19 mouse cellular contexts compared by ENCODE assay signal in the genomic region with DNA sequence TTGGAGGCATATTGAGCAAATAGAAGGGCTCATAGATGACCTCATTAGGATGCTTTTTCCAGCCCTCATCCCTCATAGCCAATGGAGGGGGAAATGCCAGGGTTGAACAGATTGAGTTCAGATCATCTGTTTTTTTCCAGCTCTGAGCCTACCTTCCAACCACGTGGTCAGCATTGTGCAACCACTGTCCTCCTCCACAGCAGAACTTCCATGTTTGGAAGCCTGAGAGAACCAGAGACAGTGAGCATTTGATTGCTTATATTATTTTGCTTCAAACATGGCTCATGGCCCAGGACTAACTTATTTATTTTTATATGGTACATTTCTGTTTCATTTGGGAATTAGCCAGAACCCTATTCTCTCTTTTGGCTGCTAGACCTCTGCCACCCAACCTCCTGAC.
A peak's percentile ranks its signal among the peaks of the same experiment; 100 is the strongest.
DNase-seq lines count a peak whose midpoint lies in the region; ATAC-seq and TF ChIP-seq lines count a peak whose summit lies in the region.
"Had no signal": no experiment of that assay in that cellular context is flagged by ENCODE, and none has a peak within 500 bp of the region (broad histone marks: within the 10 kb centered on the region; RNA-seq: fewer than 3 reads in every experiment).

No protein-coding gene starts in this region.

- H3K27me3 ChIP-seq in embryonic facial prominence, embryonic 12.5 days = no peaks in the 10 kb centered on the region
- peaks cover 8% of the 10 kb centered on the region for H3K27me3 ChIP-seq in embryonic facial prominence, embryonic 10.5 days (replicated peaks; ENCODE audit: low read depth, poor library complexity, severe bottlenecking)
- no peaks in the 10 kb centered on the region for H3K27me3 ChIP-seq in lung, embryonic 15.5 days
- H3K27me3 ChIP-seq in intestine, embryonic 15.5 days (replicated peaks) = no peaks in the 10 kb centered on the region
- H3K27me3 ChIP-seq in kidney, adult 2 months (replicated peaks; ENCODE audit: control insufficient read depth, insufficient read depth, low read length) = no peaks in the 10 kb centered on the region
- H3K27me3 ChIP-seq: neural tube, embryonic 12.5 days had no signal

- no peaks in the 10 kb centered on the region for H3K36me3 ChIP-seq in embryonic facial prominence, embryonic 12.5 days
- H3K36me3 ChIP-seq in embryonic facial prominence, embryonic 10.5 days (replicated peaks) = no peaks in the 10 kb centered on the region
- no peaks in the 10 kb centered on the region for H3K36me3 ChIP-seq in lung, embryonic 15.5 days
- no peaks in the 10 kb centered on the region for H3K36me3 ChIP-seq in intestine, embryonic 15.5 days
- H3K36me3 ChIP-seq in kidney, adult 2 months (ENCODE audit: control insufficient read depth, insufficient read depth, low read length) = no peaks in the 10 kb centered on the region
- H3K36me3 ChIP-seq: G1E; hindbrain, embryonic 10.5 days; midbrain, embryonic 13.5 days; neural tube, embryonic 12.5 days had no signal

- peak overlapping the region; percentile 69; the same call in 1 of the 2 replicates for H3K27ac ChIP-seq in embryonic facial prominence, embryonic 12.5 days
- H3K27ac ChIP-seq in embryonic facial prominence, embryonic 10.5 days (replicated peaks) = no peak overlapping the region
- peak overlapping the region; percentile 92 for H3K27ac ChIP-seq in lung, embryonic 15.5 days
- peak overlapping the region; percentile 82 for H3K27ac ChIP-seq in intestine, embryonic 15.5 days
- H3K27ac ChIP-seq in kidney, adult 2 months (ENCODE audit: insufficient read depth, low read depth, low read length) = no peak overlapping the region
- H3K27ac ChIP-seq: heart, adult 2 months; midbrain, embryonic 13.5 days; neural tube, embryonic 12.5 days had no signal

- H3K4me3 ChIP-seq in embryonic facial prominence, embryonic 12.5 days = no peak overlapping the region
- no peak overlapping the region for H3K4me3 ChIP-seq in embryonic facial prominence, embryonic 10.5 days
- H3K4me3 ChIP-seq in lung, embryonic 15.5 days = no peak overlapping the region
- H3K4me3 ChIP-seq in intestine, embryonic 15.5 days (replicated peaks) = no peak overlapping the region
- no peak overlapping the region for H3K4me3 ChIP-seq in kidney, adult 2 months (ENCODE audit: insufficient read depth, low read depth, low read length)
- H3K4me3 ChIP-seq: heart, adult 2 months; hindbrain, embryonic 10.5 days; midbrain, embryonic 13.5 days; neural tube, embryonic 12.5 days had no signal

- no peak for DNase-seq in embryonic facial prominence, embryonic 10.5 days (ENCODE audit: low spot score)
- no peak for DNase-seq in lung, postnatal 25 days (ENCODE audit: low spot score)
- no peak for DNase-seq in kidney, adult 2 months
- DNase-seq in cerebellum, adult 11-12 months = no peak
- DNase-seq: adrenal gland, postnatal 25 days; cerebellum, adult 18-20 months; gastrocnemius, postnatal 25 days; heart, adult 2 months; kidney, adult 9 months; kidney, postnatal 25 days; thymus, adult 2 months had no signal

- H3K4me1 ChIP-seq in embryonic facial prominence, embryonic 12.5 days = 0 out of 2 replicates have a peak, but pooled peaks cover 5% of the 10 kb centered on the region
- H3K4me1 ChIP-seq in embryonic facial prominence, embryonic 10.5 days = peaks cover 21% of the 10 kb centered on the region
- peaks cover 36% of the 10 kb centered on the region for H3K4me1 ChIP-seq in lung, embryonic 15.5 days
- H3K4me1 ChIP-seq in intestine, embryonic 15.5 days (replicated peaks) = 0 out of 2 replicates have a peak, but pooled peaks cover 10% of the 10 kb centered on the region
- H3K4me1 ChIP-seq in kidney, adult 2 months (ENCODE audit: control insufficient read depth, insufficient read depth, low read length) = no peaks in the 10 kb centered on the region

- WGBS in embryonic facial prominence, embryonic 12.5 days = 61% methylated on average over 1 of the region's 1 CpGs
- whole genome bisulfite sequencing in embryonic facial prominence, embryonic 10.5 days = 87% methylated on average over 1 of the region's 1 CpGs
- 36% methylated on average over 1 of the region's 1 CpGs for WGBS in lung, embryonic 15.5 days
- WGBS in intestine, embryonic 15.5 days = 37% methylated on average over 1 of the region's 1 CpGs
- 43% methylated on average over 1 of the region's 1 CpGs for WGBS in kidney, adult 2 months

- ATAC-seq in embryonic facial prominence, embryonic 12.5 days (ENCODE audit: insufficient number of reproducible peaks, insufficient read depth, low FRiP score, low TSS enrichment) = no peak
- ATAC-seq in lung, embryonic 15.5 days (ENCODE audit: borderline replicate concordance, extremely low read depth, low FRiP score, low TSS enrichment) = no peak
- ATAC-seq in intestine, embryonic 15.5 days = no peak
- ATAC-seq: hindbrain, postnatal 0 days; midbrain, embryonic 13.5 days had no signal

- no peaks in the 10 kb centered on the region for H3K9me3 ChIP-seq in embryonic facial prominence, embryonic 12.5 days
- no peaks in the 10 kb centered on the region for H3K9me3 ChIP-seq in embryonic facial prominence, embryonic 10.5 days
- H3K9me3 ChIP-seq in lung, embryonic 15.5 days = no peaks in the 10 kb centered on the region
- no peaks in the 10 kb centered on the region for H3K9me3 ChIP-seq in intestine, embryonic 15.5 days
- H3K9me3 ChIP-seq: G1E; hindbrain, embryonic 10.5 days; midbrain, embryonic 13.5 days; neural tube, embryonic 12.5 days had no signal

- no peak overlapping the region for H3K4me2 ChIP-seq in embryonic facial prominence, embryonic 12.5 days (replicated peaks)
- H3K4me2 ChIP-seq in lung, embryonic 15.5 days = no peak overlapping the region
- H3K4me2 ChIP-seq in intestine, embryonic 15.5 days (replicated peaks) = no peak overlapping the region
- H3K4me2 ChIP-seq: midbrain, embryonic 13.5 days; neural tube, embryonic 12.5 days had no signal

- no peak for TF ChIP-seq POLR2A in kidney, adult 2 months (IDR thresholded peaks at IDR 0.05; ENCODE audit: low read depth, low read length)

- no peak for TF ChIP-seq CTCF in kidney, adult 2 months (conservative IDR thresholded peaks at IDR 0.05; ENCODE audit: insufficient read depth, insufficient read length, low read depth, low read length)

- H3K9ac ChIP-seq in embryonic facial prominence, embryonic 12.5 days = no peak overlapping the region
- H3K9ac ChIP-seq in lung, embryonic 15.5 days = no peak overlapping the region
- H3K9ac ChIP-seq in intestine, embryonic 15.5 days = no peak overlapping the region
- H3K9ac ChIP-seq: midbrain, embryonic 13.5 days; neural tube, embryonic 12.5 days had no signal

Comparison
In these comparisons a context has a peak if more than half of its experiments do, and no peak if none do; other contexts are left out.
1. H3K27ac ChIP-seq: peak in embryonic facial prominence, embryonic 12.5 days (single experiment), lung, embryonic 15.5 days (single experiment) and intestine, embryonic 15.5 days (single experiment); none in embryonic facial prominence, embryonic 10.5 days (single experiment) and kidney, adult 2 months (single experiment).